Mouse (Mus musculus) testis, adult 2 months (tissue): ENCODE data around the gene Fbxl16. TPM values are rescaled to one million over a fixed set of nuclear protein-coding genes. Genes with fewer than 3 reads are reported as not detected.

ENCODE experiments used
- H3K27ac ChIP-seq: fragments of 200-500 bp; 2 replicates; pipeline ENCODE4 v1.5.1; 2012; ENCODE audit warnings: low read depth, low read length; ENCODE audit not compliant: control insufficient read depth, insufficient read depth
- H3K27me3 ChIP-seq: fragments of 200-500 bp; 2 replicates; pipeline ENCODE4 v1.6.1; 2012; ENCODE audit warnings: mild to moderate bottlenecking, low read length, moderate library complexity; ENCODE audit not compliant: control insufficient read depth, insufficient read depth
- H3K36me3 ChIP-seq: fragments of 200-500 bp; 2 replicates; pipeline ENCODE4 v1.6.1; 2012; ENCODE audit warnings: mild to moderate bottlenecking, low read length; ENCODE audit not compliant: control insufficient read depth, insufficient read depth
- H3K4me1 ChIP-seq: fragments of 200-500 bp; 2 replicates; pipeline ENCODE4 v1.6.1; 2012; ENCODE audit warnings: low read length; ENCODE audit not compliant: control insufficient read depth, insufficient read depth
- H3K4me3 ChIP-seq: fragments of 200-500 bp; 2 replicates; pipeline ENCODE4 v1.5.1; 2012; ENCODE audit warnings: low read depth, mild to moderate bottlenecking, low read length, moderate library complexity, mixed read lengths; ENCODE audit not compliant: control insufficient read depth
- CTCF ChIP-seq: fragments of 200-500 bp; IDR thresholded peaks from 2 replicates; pipeline ENCODE4 v1.5.1; 2012; ENCODE audit warnings: low read depth, mild to moderate bottlenecking, inconsistent platforms, low read length, moderate library complexity; ENCODE audit not compliant: control insufficient read depth, insufficient read depth, insufficient replicate concordance
- POLR2A ChIP-seq: fragments of 200-500 bp; IDR thresholded peaks from 2 replicates; pipeline ENCODE4 v1.6.1; 2012; ENCODE audit warnings: low read depth, mild to moderate bottlenecking, inconsistent platforms, low read length, moderate library complexity; ENCODE audit not compliant: control insufficient read depth
- polyA plus RNA-seq: library from polyadenylated mRNA; depleted of rRNA; stranded (reverse); fragments of >200 nt; gene quantifications from 2 replicates; pipeline ENCODE4 v1.2.3, GENCODE M21; 2012

Gene Fbxl16
- polyA plus RNA-seq, 1 experiment = 7.1 TPM

GRCm38 (mm10) chr17:25838904-25839303 lies 30.0 kb downstream of the Fbxl16 start:
- no peaks in the 10 kb centered on the region for H3K36me3 ChIP-seq

GRCm38 (mm10) chr17:25839455-25840235 lies 30.8 kb downstream of the Fbxl16 start:
- H3K4me3 ChIP-seq = no peak overlapping the region
- H3K27ac ChIP-seq = no peak overlapping the region
- H3K4me1 ChIP-seq = peaks cover 19% of the 10 kb centered on the region
- no peak for TF ChIP-seq CTCF
- TF ChIP-seq POLR2A = no peak
- no peaks in the 10 kb centered on the region for H3K36me3 ChIP-seq
- H3K27me3 ChIP-seq = no peaks in the 10 kb centered on the region

More at GRCm38 (mm10) chr17:25838904-25839303, 30.0 kb downstream of the Fbxl16 start:
- TF ChIP-seq CTCF = no peak
- no peaks in the 10 kb centered on the region for H3K27me3 ChIP-seq
- H3K4me3 ChIP-seq = no peak overlapping the region
- H3K4me1 ChIP-seq = peaks cover 26% of the 10 kb centered on the region
- H3K27ac ChIP-seq = no peak overlapping the region

GRCm38 (mm10) chr17:25840519-25840918 lies 31.6 kb downstream of the Fbxl16 start:
- TF ChIP-seq CTCF = no peak
- TF ChIP-seq POLR2A = no peak
- H3K27ac ChIP-seq = no peak overlapping the region
- H3K27me3 ChIP-seq = no peaks in the 10 kb centered on the region
- no peak overlapping the region for H3K4me3 ChIP-seq
- peaks cover 22% of the 10 kb centered on the region for H3K4me1 ChIP-seq
- no peaks in the 10 kb centered on the region for H3K36me3 ChIP-seq

- H3K4me1 ChIP-seq = peaks cover 18% of the 10 kb centered on the region
- H3K36me3 ChIP-seq = no peaks in the 10 kb centered on the region
- H3K27ac ChIP-seq = no peak within 1 kb of the TSS
- no peak for TF ChIP-seq CTCF
- no peak for TF ChIP-seq POLR2A
- H3K27me3 ChIP-seq = no peaks in the 10 kb centered on the region
- no peak within 1 kb of the TSS for H3K4me3 ChIP-seq
These were observed 32.4 kb downstream of the Fbxl16 start, which contains the start of gene Gm20683 for GRCm38 (mm10) chr17:25841117-25841880. TSS of gene Gm20683 (minus strand) at chr17:25841763.

GRCm38 (mm10) chr17:25842509-25842908 lies 33.6 kb downstream of the Fbxl16 start:
- H3K4me3 ChIP-seq = no peak overlapping the region
- TF ChIP-seq CTCF = no peak
- no peak for TF ChIP-seq POLR2A
- H3K36me3 ChIP-seq = no peaks in the 10 kb centered on the region
- peaks cover 8% of the 10 kb centered on the region for H3K4me1 ChIP-seq
- no peak overlapping the region for H3K27ac ChIP-seq
- H3K27me3 ChIP-seq = no peaks in the 10 kb centered on the region

GRCm38 (mm10) chr17:25843122-25843521 lies 34.2 kb downstream of the Fbxl16 start:
- Histone ChIP-seq H3K4me3 (no peak overlapping the region), H3K36me3 (no peaks in the 10 kb centered on the region), H3K4me1 (peaks cover 5% of the 10 kb centered on the region), H3K27ac (no peak overlapping the region), H3K27me3 (no peaks in the 10 kb centered on the region)
- TF ChIP-seq POLR2A (no peak), CTCF (no peak)

GRCm38 (mm10) chr17:25843636-25844395 lies 34.9 kb downstream of the Fbxl16 start:
- peaks cover 5% of the 10 kb centered on the region for H3K4me1 ChIP-seq
- peak overlapping the region; percentile 55 for H3K27ac ChIP-seq
- TF ChIP-seq POLR2A (no peak), CTCF (no peak)
- H3K4me3 ChIP-seq = peak overlapping the region; percentile 81
- H3K36me3 ChIP-seq = no peaks in the 10 kb centered on the region
- H3K27me3 ChIP-seq = no peaks in the 10 kb centered on the region
